Mouse (Mus musculus): ENCODE data around the gene Creb1. TPM values are rescaled to one million over a fixed set of nuclear protein-coding genes. Genes with fewer than 3 reads are reported as not detected.

The Creb1 gene
- total RNA-seq (2021): 10 to 100 TPM; 39.0 to 39.6 TPM
- long read RNA-seq, experiment 1, partial matches to known transcripts: 0 of 19 reads
- long read RNA-seq, experiment 1, other reads (novel, unspliced or antisense): 18 of 19 reads
- long read RNA-seq, experiment 2, partial matches to known transcripts: 1 of 17 reads
- long read RNA-seq, experiment 2, other reads (novel, unspliced or antisense): 16 of 17 reads

- DNase-seq (ENCODE audit: low spot score in 2 of 2): peak; percentile 98 to 99
Measured at GRCm38 (mm10) chr1:64532589-64533470, at the start of gene Creb1. Creb1 (plus strand) TSS chr1:64532645.

GRCm38 (mm10) chr1:64488521-64489029 lies 43.9 kb upstream of the Creb1 start:
- DNase-seq (ENCODE audit: low spot score in 2 of 2): no peak

GRCm38 (mm10) chr1:64496803-64497202 lies 35.6 kb upstream of the Creb1 start:
- DNase-seq (ENCODE audit: low spot score in 2 of 2): no peak

- DNase-seq (ENCODE audit: low spot score in 2 of 2): no peak
Measured at GRCm38 (mm10) chr1:64501382-64502140, 30.9 kb upstream of the Creb1 start.

GRCm38 (mm10) chr1:64508479-64509096 lies 23.9 kb upstream of the Creb1 start:
- no peak for DNase-seq (ENCODE audit: low spot score in 2 of 2)

- no peak for DNase-seq (ENCODE audit: low spot score in 2 of 2)
Measured at GRCm38 (mm10) chr1:64509678-64510077, 22.8 kb upstream of the Creb1 start.

- DNase-seq (ENCODE audit: low spot score in 2 of 2): no peak
Measured at GRCm38 (mm10) chr1:64514184-64514583, 18.3 kb upstream of the Creb1 start.

GRCm38 (mm10) chr1:64516593-64516992 lies 15.9 kb upstream of the Creb1 start:
- no peak for DNase-seq (ENCODE audit: low spot score in 2 of 2)

GRCm38 (mm10) chr1:64518480-64518879 lies 14.0 kb upstream of the Creb1 start:
- DNase-seq (ENCODE audit: low spot score in 2 of 2): no peak

- DNase-seq (ENCODE audit: low spot score in 2 of 2): no peak
Measured at GRCm38 (mm10) chr1:64519345-64519744, 13.1 kb upstream of the Creb1 start.

GRCm38 (mm10) chr1:64519901-64520300 lies 12.5 kb upstream of the Creb1 start:
- no peak for DNase-seq (ENCODE audit: low spot score in 2 of 2)

GRCm38 (mm10) chr1:64521734-64522133 lies 10.7 kb upstream of the Creb1 start:
- DNase-seq (ENCODE audit: low spot score in 2 of 2): no peak

GRCm38 (mm10) chr1:64522637-64523036 lies 9.8 kb upstream of the Creb1 start:
- no peak for DNase-seq (ENCODE audit: low spot score in 2 of 2)

- DNase-seq (ENCODE audit: low spot score in 2 of 2): no peak
Measured at GRCm38 (mm10) chr1:64523117-64523516, 9.3 kb upstream of the Creb1 start.

- DNase-seq (ENCODE audit: low spot score in 2 of 2): no peak
Measured at GRCm38 (mm10) chr1:64524661-64525060, 7.8 kb upstream of the Creb1 start.

GRCm38 (mm10) chr1:64527626-64528025 lies 4.8 kb upstream of the Creb1 start:
- DNase-seq (ENCODE audit: low spot score in 2 of 2): no peak

GRCm38 (mm10) chr1:64529781-64530315 lies 2.6 kb upstream of the Creb1 start:
- no peak for DNase-seq (ENCODE audit: low spot score in 2 of 2)

GRCm38 (mm10) chr1:64531548-64531947 lies 897 bp upstream of the Creb1 start:
- DNase-seq (ENCODE audit: low spot score in 2 of 2): no peak

GRCm38 (mm10) chr1:64532067-64532523 lies 350 bp upstream of the Creb1 start:
- no peak for DNase-seq (ENCODE audit: low spot score in 2 of 2)

Data from gastrocnemius, postnatal 4 days (tissue).